Comparison of ENCODE assay signal across 15 mouse cellular contexts in the genomic region with DNA sequence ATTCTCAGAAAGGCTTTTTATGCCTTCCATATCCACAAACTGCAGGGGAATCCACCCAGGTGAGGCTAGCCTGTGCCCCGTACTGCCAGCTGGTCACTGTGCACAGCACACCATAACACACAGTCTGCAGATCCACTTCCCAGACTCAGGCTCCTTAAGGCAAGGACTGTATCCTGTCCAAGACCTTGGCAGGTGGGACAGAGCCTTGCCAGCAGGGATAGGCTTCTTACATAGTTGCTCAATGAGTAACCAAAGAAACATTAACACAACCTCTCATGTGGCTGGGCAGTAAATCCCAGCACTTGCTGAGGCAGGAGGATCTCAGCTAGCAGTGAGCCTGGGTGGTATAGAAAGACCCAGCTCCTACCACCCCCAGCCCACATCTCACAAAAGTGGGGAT. TPM values are rescaled to one million over a fixed set of nuclear protein-coding genes. Genes with fewer than 3 reads are reported as not detected.
DNase-seq lines count a peak whose midpoint lies in the region; ATAC-seq lines count a peak whose summit lies in the region.
"Had no signal": no experiment of that assay in that cellular context is flagged by ENCODE, and none has a peak within 500 bp of the region (broad histone marks: within the 10 kb centered on the region; RNA-seq: fewer than 3 reads in every experiment).

No protein-coding gene starts in this region.

- H3K36me3 ChIP-seq in heart, embryonic 12.5 days = peaks cover 8% of the 10 kb centered on the region
- H3K36me3 ChIP-seq in kidney, embryonic 16.5 days (ENCODE audit: insufficient read depth, low read length) = no peaks in the 10 kb centered on the region
- H3K36me3 ChIP-seq in kidney, embryonic 15.5 days = no peaks in the 10 kb centered on the region; the same call in 1 of the 2 replicates
- H3K36me3 ChIP-seq: embryonic facial prominence, embryonic 10.5 days had no signal

- peak overlapping the region; percentile 90 for H3K4me3 ChIP-seq in heart, embryonic 12.5 days
- no peak overlapping the region for H3K4me3 ChIP-seq in kidney, embryonic 16.5 days (ENCODE audit: low read length)
- no peak overlapping the region for H3K4me3 ChIP-seq in kidney, embryonic 15.5 days (replicated peaks)
- H3K4me3 ChIP-seq: embryonic facial prominence, embryonic 10.5 days had no signal

- H3K27ac ChIP-seq in heart, embryonic 12.5 days (ENCODE audit: poor library complexity, severe bottlenecking) = no peak overlapping the region
- no peak overlapping the region for H3K27ac ChIP-seq in kidney, embryonic 16.5 days (ENCODE audit: low read length)
- H3K27ac ChIP-seq in kidney, embryonic 15.5 days = no peak overlapping the region
- H3K27ac ChIP-seq: embryonic facial prominence, embryonic 10.5 days had no signal

- H3K27me3 ChIP-seq in heart, embryonic 12.5 days (replicated peaks) = no peaks in the 10 kb centered on the region
- H3K27me3 ChIP-seq in kidney, embryonic 16.5 days (ENCODE audit: insufficient read depth, low read length) = no peaks in the 10 kb centered on the region
- no peaks in the 10 kb centered on the region for H3K27me3 ChIP-seq in kidney, embryonic 15.5 days

- H3K4me2 ChIP-seq in heart, embryonic 12.5 days = peak overlapping the region; percentile 82
- no peak overlapping the region for H3K4me2 ChIP-seq in kidney, embryonic 16.5 days (replicated peaks; ENCODE audit: low read depth, low read length)
- peak overlapping the region; percentile 90; the same call in 1 of the 2 replicates for H3K4me2 ChIP-seq in kidney, embryonic 15.5 days

- H3K9me3 ChIP-seq in heart, embryonic 12.5 days (replicated peaks) = no peaks in the 10 kb centered on the region; the same call in 1 of the 2 replicates
- H3K9me3 ChIP-seq in kidney, embryonic 16.5 days (ENCODE audit: low read length) = no peaks in the 10 kb centered on the region
- H3K9me3 ChIP-seq in kidney, embryonic 15.5 days (replicated peaks) = no peaks in the 10 kb centered on the region

- intact Hi-C loops in heart, postnatal 10 days (cut with DNase I) = no loop called here

- no peak for ATAC-seq in heart, embryonic 12.5 days (ENCODE audit: insufficient number of reproducible peaks, low FRiP score)
- no peak for ATAC-seq in kidney, embryonic 16.5 days (ENCODE audit: low FRiP score, low TSS enrichment)
- no peak for ATAC-seq in kidney, embryonic 15.5 days (replicated peaks; ENCODE audit: low FRiP score)
- ATAC-seq: forebrain, embryonic 14.5 days; liver, postnatal 0 days had no signal

- no peak for DNase-seq in heart, postnatal 10 days
- DNase-seq in kidney, adult 8-10 months = peak; percentile 63 to 70
- DNase-seq in skeletal muscle tissue, adult 2 months (ENCODE audit: low read depth, low spot score) = peak; percentile 8
- DNase-seq in thymus, postnatal 10 days (ENCODE audit: low spot score in 2 of 2) = no peak
- DNase-seq: cerebellum, postnatal 14 days; liver; liver, postnatal 0 days; lung, postnatal 36 days; right cerebral cortex, adult 18-20 months; thymus, adult 2 months had no signal

- H3K4me1 ChIP-seq in heart, embryonic 12.5 days (replicated peaks) = peaks cover 67% of the 10 kb centered on the region
- H3K4me1 ChIP-seq in kidney, embryonic 16.5 days (ENCODE audit: insufficient read depth, low read length) = peaks cover 70% of the 10 kb centered on the region
- peaks cover 78% of the 10 kb centered on the region for H3K4me1 ChIP-seq in kidney, embryonic 15.5 days

- no peak overlapping the region; the same call in 1 of the 2 replicates for H3K9ac ChIP-seq in heart, embryonic 12.5 days
- no peak overlapping the region for H3K9ac ChIP-seq in kidney, embryonic 16.5 days (replicated peaks; ENCODE audit: low read length)
- H3K9ac ChIP-seq in kidney, embryonic 15.5 days = no peak overlapping the region
- H3K9ac ChIP-seq: liver, postnatal 0 days had no signal

- 85% methylated on average over 1 of the region's 1 CpGs for WGBS in heart, embryonic 12.5 days
- 77% methylated on average over 1 of the region's 1 CpGs for WGBS in kidney, embryonic 16.5 days
- WGBS in kidney, embryonic 15.5 days = 95% methylated on average over 1 of the region's 1 CpGs

RNA-seq across cellular contexts. Expression of a gene that starts 3.3 kb away (rescaled TPM):
- 54.6 and 57.2 TPM in 2 replicates for polyA plus RNA-seq in heart, embryonic 12.5 days (2016; fragmentation: Nextera tagmentation; extraction: Ambion mirVana)
- total RNA-seq in heart, postnatal 10 days (2021) = 10 to 100 TPM; 42.8 to 44.9 TPM
- 30.9 and 33.2 TPM in 2 replicates for polyA plus RNA-seq in kidney, embryonic 16.5 days (2015; fragmentation: Nextera tagmentation; extraction: Ambion mirVana)
- 27.3 and 30.6 TPM in 2 replicates for polyA plus RNA-seq in kidney, embryonic 15.5 days (2015; fragmentation: Nextera tagmentation; extraction: Ambion mirVana)

Comparison
In these comparisons a context has a peak if more than half of its experiments do, and no peak if none do; other contexts are left out.
1. DNase-seq: peak in kidney, adult 8-10 months (2 of 2) and skeletal muscle tissue, adult 2 months (single experiment); none in heart, postnatal 10 days (0 of 2) and thymus, postnatal 10 days (0 of 2).